Mouse (Mus musculus) spleen, adult 2 months (tissue): ENCODE results near the gene Cacna2d3. TPM values are rescaled to one million over a fixed set of nuclear protein-coding genes. Genes with fewer than 3 reads are reported as not detected.

Experiments used
- DNase-seq, 2 experiments: peaks; one replicate each; pipeline versions ENCODE4 v3.0.0 to v3.0.0-alpha.2; 2012 to 2021; ENCODE audit warnings: low spot score in 2 of 2, low read depth in 1 of 2
- H3K27ac ChIP-seq: fragments of 200-500 bp; 2 replicates; pipeline ENCODE4 v1.5.1; 2012; ENCODE audit warnings: low read length, inconsistent platforms; ENCODE audit not compliant: insufficient read depth
- H3K27me3 ChIP-seq: fragments of 200-500 bp; 2 replicates; pipeline ENCODE4 v1.6.1; 2012; ENCODE audit warnings: mild to moderate bottlenecking, moderate library complexity, low read length, inconsistent platforms; ENCODE audit not compliant: control insufficient read depth, insufficient read depth
- H3K36me3 ChIP-seq: fragments of 200-500 bp; 2 replicates; pipeline ENCODE4 v1.6.1; 2012; ENCODE audit warnings: mild to moderate bottlenecking, low read length, inconsistent platforms; ENCODE audit not compliant: control insufficient read depth, insufficient read depth
- H3K4me1 ChIP-seq: fragments of 200-500 bp; 2 replicates; pipeline ENCODE4 v1.6.1; 2011; ENCODE audit warnings: inconsistent platforms; ENCODE audit not compliant: control insufficient read depth, insufficient read depth, insufficient read length
- H3K4me3 ChIP-seq: fragments of 200-500 bp; 2 replicates; pipeline ENCODE4 v1.5.1; 2011; ENCODE audit warnings: mild to moderate bottlenecking, inconsistent platforms; ENCODE audit not compliant: insufficient read depth, insufficient read length; ENCODE audit errors: extremely low read depth
- CTCF ChIP-seq: fragments of 200-500 bp; IDR thresholded peaks from 2 replicates; pipeline ENCODE4 v1.5.1; 2011; ENCODE audit warnings: mild to moderate bottlenecking, inconsistent platforms; ENCODE audit not compliant: insufficient read depth, insufficient read length, insufficient replicate concordance; ENCODE audit errors: extremely low read depth
- POLR2A ChIP-seq: fragments of 200-500 bp; IDR thresholded peaks from 2 replicates; pipeline ENCODE4 v1.6.1; 2011; ENCODE audit warnings: low read depth, low read length, inconsistent platforms
- WGBS: fragments of 180-500 bp; shearing (Covaris S2); methylation state at CpG from one replicate; pipeline ENCODE4 v1.1.7; 2018; 5-methylcytosine and 5-hydroxymethylcytosine counted together
- polyA plus RNA-seq: library from polyadenylated mRNA; depleted of rRNA; stranded (reverse); fragments of >200 nt; gene quantifications from 2 replicates; pipeline ENCODE4 v1.2.3, GENCODE M21; 2012

Gene Cacna2d3
- polyA plus RNA-seq, 1 experiment, result 0.19 TPM

GRCm38 (mm10) chr14:29273890-29274289 lies 447.8 kb downstream of the Cacna2d3 start:
- H3K27ac ChIP-seq, result no peak overlapping the region
- no peaks in the 10 kb centered on the region for H3K27me3 ChIP-seq
- no peaks in the 10 kb centered on the region for H3K36me3 ChIP-seq
- H3K4me1 ChIP-seq, result no peaks in the 10 kb centered on the region
- H3K4me3 ChIP-seq, result no peak overlapping the region
- no peak for TF ChIP-seq POLR2A
- TF ChIP-seq CTCF, result no peak
- DNase-seq, result no peak

GRCm38 (mm10) chr14:29270541-29270940 lies 451.1 kb downstream of the Cacna2d3 start:
- WGBS, result 94% methylated on average over 5 of the region's 5 CpGs
- no peak for DNase-seq
- Histone ChIP-seq H3K4me3 (no peak overlapping the region), H3K27ac (no peak overlapping the region), H3K36me3 (no peaks in the 10 kb centered on the region), H3K27me3 (no peaks in the 10 kb centered on the region), H3K4me1 (no peaks in the 10 kb centered on the region)
- no peak for TF ChIP-seq CTCF
- TF ChIP-seq POLR2A, result no peak

- WGBS, result 70% methylated on average over 2 of the region's 2 CpGs
- DNase-seq, result no peak
- Histone ChIP-seq H3K36me3 (no peaks in the 10 kb centered on the region), H3K4me3 (no peak overlapping the region), H3K4me1 (no peaks in the 10 kb centered on the region), H3K27ac (no peak overlapping the region), H3K27me3 (no peaks in the 10 kb centered on the region)
- TF ChIP-seq CTCF (no peak), POLR2A (no peak)
These were observed 451.8 kb downstream of the Cacna2d3 start for GRCm38 (mm10) chr14:29269816-29270215.

GRCm38 (mm10) chr14:29268609-29269008 lies 453.1 kb downstream of the Cacna2d3 start:
- Histone ChIP-seq H3K27ac (no peak overlapping the region), H3K36me3 (no peaks in the 10 kb centered on the region), H3K4me3 (no peak overlapping the region), H3K4me1 (no peaks in the 10 kb centered on the region), H3K27me3 (no peaks in the 10 kb centered on the region)
- TF ChIP-seq CTCF, result no peak
- TF ChIP-seq POLR2A, result no peak
- 63% methylated on average over 5 of the region's 5 CpGs for WGBS
- no peak for DNase-seq

- no peak for TF ChIP-seq POLR2A
- TF ChIP-seq CTCF, result no peak
- Histone ChIP-seq H3K36me3 (no peaks in the 10 kb centered on the region), H3K27me3 (no peaks in the 10 kb centered on the region), H3K4me1 (no peaks in the 10 kb centered on the region), H3K27ac (no peak overlapping the region), H3K4me3 (no peak overlapping the region)
- no peak for DNase-seq
- WGBS, result 52% methylated on average over 5 of the region's 5 CpGs
These were observed 454.3 kb downstream of the Cacna2d3 start for GRCm38 (mm10) chr14:29267233-29267874.

- Histone ChIP-seq H3K4me1 (no peaks in the 10 kb centered on the region), H3K27ac (no peak overlapping the region), H3K36me3 (no peaks in the 10 kb centered on the region), H3K27me3 (no peaks in the 10 kb centered on the region), H3K4me3 (no peak overlapping the region)
- TF ChIP-seq CTCF (no peak), POLR2A (no peak)
- 88% methylated on average over 1 of the region's 1 CpGs for WGBS
- DNase-seq, result no peak
These were observed 461.0 kb downstream of the Cacna2d3 start for GRCm38 (mm10) chr14:29260621-29261020.

GRCm38 (mm10) chr14:29243516-29243915 lies 478.1 kb downstream of the Cacna2d3 start:
- no peak for DNase-seq
- TF ChIP-seq CTCF, result no peak
- no peak for TF ChIP-seq POLR2A
- H3K27ac ChIP-seq, result no peak overlapping the region
- no peak overlapping the region for H3K4me3 ChIP-seq
- no peaks in the 10 kb centered on the region for H3K27me3 ChIP-seq
- H3K4me1 ChIP-seq, result no peaks in the 10 kb centered on the region
- WGBS, result 87% methylated on average over 2 of the region's 2 CpGs
- H3K36me3 ChIP-seq, result no peaks in the 10 kb centered on the region
